Mouse (Mus musculus): ENCODE measurements at regions not wholly inside any gene's neighbourhood (a gene's known extent, or its start where the extent isn't known, plus 50 kb on each side); places are given as distances from the start of the nearest gene placed in this dataset.

- DNase-seq (ENCODE audit: low read depth, low spot score) = no peak
These were observed 497.3 kb upstream of the Gm5415 start for GRCm38 (mm10) chr1:33044388-33044787.

GRCm38 (mm10) chr1:33042424-33042823, 495.3 kb upstream of the Gm5415 start:
- DNase-seq (ENCODE audit: low read depth, low spot score) = peak; percentile 61

- no peak for DNase-seq (ENCODE audit: low read depth, low spot score)
These were observed 493.6 kb upstream of the Gm5415 start for GRCm38 (mm10) chr1:33040740-33041139.

- DNase-seq (ENCODE audit: low read depth, low spot score) = no peak
These were observed 484.9 kb upstream of the Gm5415 start for GRCm38 (mm10) chr1:33031991-33032390.

GRCm38 (mm10) chr1:33026683-33027415, 479.8 kb upstream of the Gm5415 start:
- no peak for DNase-seq (ENCODE audit: low read depth, low spot score)

- DNase-seq (ENCODE audit: low read depth, low spot score) = no peak
These were observed 478.3 kb upstream of the Gm5415 start for GRCm38 (mm10) chr1:33025379-33025778.

GRCm38 (mm10) chr1:33022852-33023251, 475.8 kb upstream of the Gm5415 start:
- peak; percentile 9 for DNase-seq (ENCODE audit: low read depth, low spot score)

GRCm38 (mm10) chr1:33003992-33004391, 456.9 kb upstream of the Gm5415 start:
- DNase-seq (ENCODE audit: low read depth, low spot score) = peak; percentile 23

GRCm38 (mm10) chr1:32964957-32965356, 417.9 kb upstream of the Gm5415 start:
- no peak for DNase-seq (ENCODE audit: low read depth, low spot score)

- DNase-seq (ENCODE audit: low read depth, low spot score) = peak; percentile 9
These were observed 412.2 kb upstream of the Gm5415 start for GRCm38 (mm10) chr1:32959316-32959715.

- peak; percentile 4 for DNase-seq (ENCODE audit: low read depth, low spot score)
These were observed 399.2 kb upstream of the Gm5415 start for GRCm38 (mm10) chr1:32946254-32946653.

GRCm38 (mm10) chr1:32930381-32930780, 383.3 kb upstream of the Gm5415 start:
- DNase-seq (ENCODE audit: low read depth, low spot score) = no peak

- peak; percentile 10 for DNase-seq (ENCODE audit: low read depth, low spot score)
These were observed 355.3 kb upstream of the Gm5415 start for GRCm38 (mm10) chr1:32902437-32902836.

- no peak for DNase-seq (ENCODE audit: low read depth, low spot score)
These were observed 340.6 kb upstream of the Gm5415 start for GRCm38 (mm10) chr1:32887728-32888127.

GRCm38 (mm10) chr1:32872920-32873319, 325.8 kb upstream of the Gm5415 start:
- peak; percentile 21 for DNase-seq (ENCODE audit: low read depth, low spot score)

- no peak for DNase-seq (ENCODE audit: low read depth, low spot score)
These were observed 319.0 kb upstream of the Gm5415 start for GRCm38 (mm10) chr1:32866111-32866510.

GRCm38 (mm10) chr1:32858040-32858439, 310.9 kb upstream of the Gm5415 start:
- no peak for DNase-seq (ENCODE audit: low read depth, low spot score)
